Mouse (Mus musculus) heart, adult 2 months (tissue): ENCODE measurements around the gene 9430015G10Rik.

Experiments used
- EP300 ChIP-seq: fragments of 200-500 bp; IDR thresholded peaks from 2 replicates; pipeline ENCODE4 v1.6.1; 2011; ENCODE audit warnings: low read depth, low read length, control low read depth; ENCODE audit not compliant: insufficient read depth
- POLR2A ChIP-seq: fragments of 200-500 bp; IDR thresholded peaks from 2 replicates; pipeline ENCODE4 v1.6.1; 2011; ENCODE audit warnings: mild to moderate bottlenecking, low read depth, low read length, control low read depth; ENCODE audit not compliant: insufficient read depth

- TF ChIP-seq POLR2A (no peak), EP300 (no peak)
Observed at GRCm38 (mm10) chr4:156076911-156077382, 32.8 kb upstream of the 9430015G10Rik start.
